Mouse (Mus musculus) intestine, embryonic 14.5 days (tissue): ENCODE measurements at regions not wholly inside any gene's neighbourhood (a gene's known extent, or its start where the extent isn't known, plus 50 kb on each side); places are given as distances from the start of the nearest gene placed in this dataset.
A peak's percentile ranks its signal among the peaks of the same experiment; 100 is the strongest.

Experiments
- ATAC-seq: fragments of 200-750 bp; cut with Nextera tagmentation; replicated peaks from 2 replicates; pipeline ENCODE4 v1.8.0; 2017; ENCODE audit warnings: low read depth, moderate number of reproducible peaks, moderate TSS enrichment, moderate library complexity; ENCODE audit not compliant: low FRiP score, low TSS enrichment
- DNase-seq: peaks from one replicate; pipeline ENCODE4 v3.0.0-alpha.2; 2018; ENCODE audit warnings: low spot score
- H3K27ac ChIP-seq: fragments of 300-500 bp; sonication (generic); 2 replicates; pipeline ENCODE4 v1.5.1; 2014; ENCODE audit warnings: low read depth, mild to moderate bottlenecking, control low read depth
- H3K27me3 ChIP-seq: fragments of 300-500 bp; sonication (generic); replicated peaks from 2 replicates; pipeline ENCODE4 v1.6.1; 2014; ENCODE audit warnings: low read length, control low read depth; ENCODE audit not compliant: control insufficient read depth, insufficient read depth
- H3K36me3 ChIP-seq: fragments of 300-500 bp; sonication (generic); 2 replicates; pipeline ENCODE4 v1.6.1; 2014; ENCODE audit warnings: low read length, control low read depth; ENCODE audit not compliant: control insufficient read depth, insufficient read depth
- H3K4me1 ChIP-seq: fragments of 300-500 bp; sonication (generic); replicated peaks from 2 replicates; pipeline ENCODE4 v1.6.1; 2014; ENCODE audit warnings: low read length, control low read depth, mixed read lengths; ENCODE audit not compliant: control insufficient read depth, insufficient read depth
- H3K4me2 ChIP-seq: fragments of 300-500 bp; sonication (generic); 2 replicates; pipeline ENCODE4 v1.6.1; 2014; ENCODE audit warnings: low read length
- H3K4me3 ChIP-seq: fragments of 300-500 bp; sonication (generic); 2 replicates; pipeline ENCODE4 v1.5.1; 2014; ENCODE audit warnings: low read depth, low read length, control low read depth, mixed read lengths
- H3K9ac ChIP-seq: fragments of 300-500 bp; sonication (generic); 2 replicates; pipeline ENCODE4 v1.6.1; 2014; ENCODE audit warnings: mild to moderate bottlenecking, low read length
- H3K9me3 ChIP-seq: fragments of 300-500 bp; sonication (generic); 2 replicates; pipeline ENCODE4 v1.6.1; 2016; ENCODE audit warnings: low read length, control low read depth; ENCODE audit not compliant: control insufficient read depth
- WGBS: fragments of 180-500 bp; shearing (Covaris S2); extraction: QIAGEN DNeasy Blood & Tissue Kit; methylation state at CpG from one replicate; pipeline ENCODE4 v1.1.7; 2014; 5-methylcytosine and 5-hydroxymethylcytosine counted together

- no peaks in the 10 kb centered on the region for H3K36me3 ChIP-seq
- no peak overlapping the region for H3K4me3 ChIP-seq
- ATAC-seq (peak; percentile 50; the same call in 1 of the 2 replicates), DNase-seq (no peak)
- H3K4me2 ChIP-seq, result no peak overlapping the region
- whole genome bisulfite sequencing, result 67% methylated on average over 11 of the region's 11 CpGs
- H3K9ac ChIP-seq, result no peak overlapping the region
- H3K27ac ChIP-seq, result no peak overlapping the region
- no peaks in the 10 kb centered on the region for H3K9me3 ChIP-seq
- no peaks in the 10 kb centered on the region for H3K4me1 ChIP-seq
- H3K27me3 ChIP-seq, result no peaks in the 10 kb centered on the region
Observed at GRCm38 (mm10) chr7:66544352-66545053, 117.2 kb upstream of the Aldh1a3 start.

DNA sequence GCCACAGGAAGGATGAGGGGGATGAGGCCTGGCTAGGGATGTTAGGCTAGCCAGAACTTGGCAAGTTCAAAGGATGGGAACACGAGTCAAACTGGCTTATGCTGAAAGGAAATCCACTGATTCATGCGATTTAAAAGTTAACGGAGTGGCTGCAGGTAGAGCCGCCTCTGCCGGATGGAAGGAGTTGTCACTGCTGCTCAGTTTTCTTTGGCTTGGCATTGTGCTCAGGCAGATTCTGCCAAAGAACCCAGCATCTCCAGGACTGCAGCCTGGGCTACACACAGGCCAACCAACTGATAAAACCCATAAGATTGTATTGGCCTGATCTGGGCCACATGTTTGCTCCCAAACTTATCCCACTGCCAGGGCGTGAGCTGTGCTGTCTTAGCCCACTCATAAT, 105.3 kb upstream of the Aldh1a3 start:
- Histone ChIP-seq H3K4me2 (no peak overlapping the region), H3K27ac (no peak overlapping the region), H3K9ac (no peak overlapping the region), H3K9me3 (no peaks in the 10 kb centered on the region), H3K36me3 (no peaks in the 10 kb centered on the region), H3K27me3 (no peaks in the 10 kb centered on the region), H3K4me3 (no peak overlapping the region), H3K4me1 (no peaks in the 10 kb centered on the region; the same call in 1 of the 2 replicates)
- DNase-seq (no peak), ATAC-seq (no peak)
- 91% methylated on average over 6 of the region's 6 CpGs for WGBS

- no peak for DNase-seq
- WGBS, result 88% methylated on average over 8 of the region's 8 CpGs
- no peaks in the 10 kb centered on the region; the same call in 1 of the 2 replicates for H3K4me1 ChIP-seq
- no peak overlapping the region for H3K4me2 ChIP-seq
- H3K27me3 ChIP-seq, result no peaks in the 10 kb centered on the region
- ATAC-seq, result no peak
- H3K9ac ChIP-seq, result no peak overlapping the region
- H3K27ac ChIP-seq, result no peak overlapping the region
- no peak overlapping the region for H3K4me3 ChIP-seq
- no peaks in the 10 kb centered on the region for H3K9me3 ChIP-seq
- no peaks in the 10 kb centered on the region for H3K36me3 ChIP-seq
Observed at GRCm38 (mm10) chr7:66532048-66532447, 104.7 kb upstream of the Aldh1a3 start.

DNA sequence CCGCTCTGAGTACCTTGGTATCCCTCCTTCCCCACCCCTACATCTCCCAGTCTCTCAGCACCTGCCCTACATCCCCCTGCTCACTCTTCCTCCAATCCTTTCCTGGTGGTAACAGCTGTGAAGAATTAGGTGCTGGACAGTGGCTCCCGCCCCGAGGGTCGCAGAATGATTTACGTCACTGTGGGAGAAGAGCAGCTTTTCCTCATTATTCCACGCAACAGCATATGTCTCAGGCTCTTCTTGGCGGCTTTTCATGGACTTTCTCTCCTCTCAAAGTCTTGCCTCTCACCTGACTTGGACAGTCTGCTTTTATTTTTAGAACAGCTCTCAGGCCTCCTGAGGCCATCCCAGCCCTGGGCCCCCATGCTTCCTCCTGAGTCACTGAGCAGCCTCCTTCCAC, 103.8 kb upstream of the Aldh1a3 start:
- Histone ChIP-seq H3K4me1 (no peaks in the 10 kb centered on the region; the same call in 1 of the 2 replicates), H3K4me3 (no peak overlapping the region), H3K36me3 (no peaks in the 10 kb centered on the region), H3K27ac (no peak overlapping the region), H3K27me3 (no peaks in the 10 kb centered on the region), H3K9ac (no peak overlapping the region), H3K9me3 (no peaks in the 10 kb centered on the region), H3K4me2 (no peak overlapping the region)
- no peak for DNase-seq
- WGBS, result 32% methylated on average over 7 of the region's 7 CpGs
- no peak for ATAC-seq

DNA sequence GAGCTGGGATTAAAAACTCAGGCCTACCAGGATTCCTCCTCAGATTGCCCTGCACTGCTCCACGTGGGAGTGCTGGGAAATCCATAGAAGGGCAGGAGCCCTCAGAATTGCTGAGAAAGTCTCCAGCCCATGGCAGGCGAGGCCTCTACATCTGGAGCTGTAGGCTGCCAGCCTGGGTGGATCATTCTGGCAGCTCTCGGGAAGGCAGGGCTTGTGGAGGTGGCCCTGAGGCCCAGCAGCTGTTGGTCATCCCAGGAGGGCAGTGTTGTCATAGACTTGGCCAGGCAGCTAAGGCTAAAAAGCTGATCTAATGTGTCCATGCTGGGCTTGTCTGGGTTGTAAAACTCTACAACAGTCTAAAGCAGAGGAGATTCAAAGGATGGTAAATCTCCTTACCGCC, 101.6 kb upstream of the Aldh1a3 start:
- 61% methylated on average over 4 of the region's 4 CpGs for WGBS
- Histone ChIP-seq H3K9ac (no peak overlapping the region), H3K27ac (no peak overlapping the region), H3K36me3 (no peaks in the 10 kb centered on the region), H3K27me3 (no peaks in the 10 kb centered on the region), H3K4me2 (no peak overlapping the region), H3K4me1 (peaks cover 4% of the 10 kb centered on the region; the same call in 1 of the 2 replicates), H3K4me3 (no peak overlapping the region), H3K9me3 (no peaks in the 10 kb centered on the region)
- ATAC-seq (no peak), DNase-seq (no peak)

GRCm38 (mm10) chr7:66523959-66524358, 96.6 kb upstream of the Aldh1a3 start:
- Histone ChIP-seq H3K4me2 (no peak overlapping the region), H3K27me3 (no peaks in the 10 kb centered on the region), H3K9me3 (no peaks in the 10 kb centered on the region), H3K4me1 (0 out of 2 replicates have a peak, but pooled peaks cover 10% of the 10 kb centered on the region), H3K4me3 (no peak overlapping the region), H3K36me3 (no peaks in the 10 kb centered on the region), H3K27ac (no peak overlapping the region), H3K9ac (no peak overlapping the region)
- ATAC-seq (no peak), DNase-seq (peak; percentile 49)
- WGBS, result 46% methylated on average over 7 of the region's 7 CpGs

- ATAC-seq, result no peak
- peak; percentile 36 for DNase-seq
- H3K27me3 ChIP-seq, result no peaks in the 10 kb centered on the region
- H3K9me3 ChIP-seq, result no peaks in the 10 kb centered on the region
- no peak overlapping the region for H3K9ac ChIP-seq
- 0 out of 2 replicates have a peak, but pooled peaks cover 10% of the 10 kb centered on the region for H3K4me1 ChIP-seq
- WGBS, result 98% methylated on average over 2 of the region's 2 CpGs
- no peak overlapping the region for H3K4me2 ChIP-seq
- no peak overlapping the region for H3K4me3 ChIP-seq
- no peak overlapping the region for H3K27ac ChIP-seq
- no peaks in the 10 kb centered on the region for H3K36me3 ChIP-seq
Observed at GRCm38 (mm10) chr7:66521522-66521921, 94.2 kb upstream of the Aldh1a3 start.

DNA sequence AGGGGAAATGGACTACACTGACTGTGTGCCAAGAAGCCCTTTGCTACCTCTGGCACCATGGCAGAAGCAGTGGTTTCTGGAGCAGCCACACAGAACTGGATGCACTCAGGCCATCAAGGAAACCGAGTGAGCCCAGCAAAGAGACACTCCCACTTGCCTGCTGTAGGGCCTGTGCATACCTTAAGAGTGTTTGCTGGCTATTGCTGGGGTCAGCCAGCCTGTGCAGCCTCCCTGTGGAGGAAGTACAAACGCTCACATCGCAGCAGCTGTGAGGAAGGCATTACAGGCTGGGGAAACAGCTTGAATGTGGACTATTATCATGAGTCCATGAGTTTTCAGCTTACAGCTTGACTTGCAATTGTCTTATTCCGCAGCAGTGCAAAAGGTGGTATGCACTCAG, 88.8 kb upstream of the Aldh1a3 start:
- Histone ChIP-seq H3K4me2 (no peak overlapping the region), H3K4me3 (no peak overlapping the region), H3K27ac (no peak overlapping the region), H3K27me3 (no peaks in the 10 kb centered on the region), H3K9me3 (peaks cover 9% of the 10 kb centered on the region; the same call in 1 of the 2 replicates), H3K4me1 (no peaks in the 10 kb centered on the region), H3K36me3 (no peaks in the 10 kb centered on the region), H3K9ac (no peak overlapping the region)
- no peak for DNase-seq
- 43% methylated on average over 4 of the region's 4 CpGs for WGBS
- no peak for ATAC-seq

DNA sequence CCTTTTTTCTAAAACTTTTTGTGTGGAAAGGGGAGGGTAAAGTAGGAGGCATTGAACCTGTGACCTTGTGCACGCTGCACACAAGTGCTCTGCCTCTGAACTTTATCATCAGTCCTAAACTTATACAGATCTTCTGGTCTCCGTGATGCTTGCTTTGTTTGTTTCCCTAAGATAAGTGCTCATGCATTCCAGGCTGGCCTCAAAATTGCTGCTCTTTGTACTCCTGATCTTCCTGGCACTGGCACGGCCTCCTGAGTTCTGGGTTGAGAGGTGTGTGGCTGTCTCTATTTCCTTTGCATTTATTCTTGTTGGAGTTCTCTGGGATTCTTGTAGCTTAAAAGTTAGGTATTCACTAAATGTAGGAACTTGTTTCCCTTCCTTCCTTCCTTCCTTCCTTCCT, 86.1 kb upstream of the Aldh1a3 start:
- WGBS, result 16% methylated on average over 3 of the region's 3 CpGs
- Histone ChIP-seq H3K4me1 (no peaks in the 10 kb centered on the region), H3K27ac (no peak overlapping the region), H3K27me3 (no peaks in the 10 kb centered on the region), H3K9me3 (peaks cover 9% of the 10 kb centered on the region; the same call in 1 of the 2 replicates), H3K4me2 (no peak overlapping the region), H3K36me3 (no peaks in the 10 kb centered on the region), H3K9ac (no peak overlapping the region), H3K4me3 (no peak overlapping the region)
- ATAC-seq (no peak), DNase-seq (no peak)
